Mouse (Mus musculus) olfactory bulb, adult 2 months (tissue): ENCODE data around the gene Olfr97.

ENCODE experiments used
- CTCF ChIP-seq: fragments of 200-500 bp; IDR thresholded peaks from 2 replicates; pipeline ENCODE4 v1.5.1; 2012; ENCODE audit warnings: low read depth, mild to moderate bottlenecking, low read length, moderate library complexity; ENCODE audit not compliant: insufficient read depth
- POLR2A ChIP-seq: fragments of 200-500 bp; IDR thresholded peaks from 2 replicates; pipeline ENCODE4 v1.6.1; 2012; ENCODE audit warnings: mild to moderate bottlenecking, low read depth, low read length, moderate library complexity; ENCODE audit not compliant: insufficient read depth

GRCm38 (mm10) chr17:37196845-37197724 lies 40.0 kb downstream of the Olfr97 start:
- no peak for TF ChIP-seq CTCF
- TF ChIP-seq POLR2A = no peak
